In genomic region chr10:79793738-79794490, GRCm38 (mm10) we compare ENCODE assay signal across 8 mouse cellular contexts. TPM values are rescaled to one million over a fixed set of nuclear protein-coding genes. Genes with fewer than 3 reads are reported as not detected.
DNase-seq lines count a peak whose midpoint lies in the region; ATAC-seq and TF ChIP-seq lines count a peak whose summit lies in the region.

No protein-coding gene starts in this region.

- H3K36me3 ChIP-seq in kidney, adult 2 months (ENCODE audit: control insufficient read depth, insufficient read depth, low read length) = no peaks in the 10 kb centered on the region
- H3K36me3 ChIP-seq in embryonic facial prominence, embryonic 14.5 days (ENCODE audit: control insufficient read depth, insufficient read depth, low read length) = no peaks in the 10 kb centered on the region
- no peaks in the 10 kb centered on the region for H3K36me3 ChIP-seq in hindbrain, embryonic 16.5 days (ENCODE audit: control insufficient read depth, insufficient read depth, low read length)
- H3K36me3 ChIP-seq in liver, embryonic 13.5 days = no peaks in the 10 kb centered on the region

- H3K4me1 ChIP-seq in kidney, adult 2 months (ENCODE audit: control insufficient read depth, insufficient read depth, low read length) = peaks cover 18% of the 10 kb centered on the region; the same call in 1 of the 2 replicates
- H3K4me1 ChIP-seq in embryonic facial prominence, embryonic 14.5 days (ENCODE audit: control insufficient read depth, insufficient read depth, low read length) = peaks cover 14% of the 10 kb centered on the region
- peaks cover 29% of the 10 kb centered on the region for H3K4me1 ChIP-seq in hindbrain, embryonic 16.5 days (ENCODE audit: control insufficient read depth, insufficient read depth, low read depth, low read length)
- peaks cover 52% of the 10 kb centered on the region for H3K4me1 ChIP-seq in liver, embryonic 13.5 days (replicated peaks)

- H3K4me2 ChIP-seq in embryonic facial prominence, embryonic 14.5 days (ENCODE audit: low read depth, low read length) = peak overlapping the region; percentile 89
- H3K4me2 ChIP-seq in hindbrain, embryonic 16.5 days (ENCODE audit: low read length) = peak overlapping the region; percentile 79
- peak overlapping the region; percentile 90 for H3K4me2 ChIP-seq in liver, embryonic 13.5 days

- no peak for TF ChIP-seq POLR2A in kidney, adult 2 months (IDR thresholded peaks at IDR 0.05; ENCODE audit: low read depth, low read length)

- H3K27me3 ChIP-seq in kidney, adult 2 months (replicated peaks; ENCODE audit: control insufficient read depth, insufficient read depth, low read length) = no peaks in the 10 kb centered on the region
- no peaks in the 10 kb centered on the region for H3K27me3 ChIP-seq in embryonic facial prominence, embryonic 14.5 days (replicated peaks; ENCODE audit: control insufficient read depth, insufficient read depth, low read length)
- no peaks in the 10 kb centered on the region for H3K27me3 ChIP-seq in hindbrain, embryonic 16.5 days (replicated peaks; ENCODE audit: control insufficient read depth, insufficient read depth, low read length)
- H3K27me3 ChIP-seq in liver, embryonic 13.5 days = peaks cover 16% of the 10 kb centered on the region

- H3K9me3 ChIP-seq in embryonic facial prominence, embryonic 14.5 days (ENCODE audit: control insufficient read depth, low read length) = no peaks in the 10 kb centered on the region
- no peaks in the 10 kb centered on the region for H3K9me3 ChIP-seq in hindbrain, embryonic 16.5 days (ENCODE audit: control insufficient read depth, low read length)
- H3K9me3 ChIP-seq in liver, embryonic 13.5 days (replicated peaks) = no peaks in the 10 kb centered on the region

- peak overlapping the region; percentile 76 for H3K27ac ChIP-seq in kidney, adult 2 months (ENCODE audit: insufficient read depth, low read depth, low read length)
- H3K27ac ChIP-seq in embryonic facial prominence, embryonic 14.5 days (replicated peaks; ENCODE audit: low read depth, low read length) = peak overlapping the region; percentile 84
- H3K27ac ChIP-seq in hindbrain, embryonic 16.5 days (ENCODE audit: low read depth, low read length) = peak overlapping the region; percentile 89
- H3K27ac ChIP-seq in liver, embryonic 13.5 days = peak overlapping the region; percentile 39; the same call in 1 of the 2 replicates

- TF ChIP-seq CTCF in kidney, adult 2 months (conservative IDR thresholded peaks at IDR 0.05; ENCODE audit: insufficient read depth, insufficient read length, low read depth, low read length) = no peak

- DNase-seq in kidney, adult 2 months = peak; percentile 61
- DNase-seq in kidney, postnatal 14 days = no peak
- peak; percentile 62 for DNase-seq in MN1 (ENCODE audit: low spot score)
- no peak for DNase-seq in embryonic facial prominence, embryonic 14.5 days (ENCODE audit: low spot score)
- DNase-seq in liver, embryonic 13.5 days = no peak
- peak; percentile 75 for DNase-seq in right cerebral cortex, adult 2 months (ENCODE audit: low spot score in 2 of 2)
- no peak for DNase-seq in gastrocnemius, postnatal 14 days

- 4% methylated on average over 38 of the region's 38 CpGs for WGBS in kidney, adult 2 months
- WGBS in embryonic facial prominence, embryonic 14.5 days = 1% methylated on average over 21 of the region's 38 CpGs
- under 1% methylated on average over 32 of the region's 38 CpGs for WGBS in hindbrain, embryonic 16.5 days
- WGBS in liver, embryonic 13.5 days (ENCODE audit: insufficient replicate concordance) = 9% methylated on average over 36 of the region's 38 CpGs

- intact Hi-C loops in gastrocnemius, postnatal 14 days (cut with DNase I; ENCODE audit: low total_unique reads) = no loop called here

- ATAC-seq in embryonic facial prominence, embryonic 14.5 days (ENCODE audit: low read depth) = peak; percentile 34
- peak; percentile 13 for ATAC-seq in hindbrain, embryonic 16.5 days
- 0 out of 2 replicates have a peak, but pooled peaks have one; percentile 4 for ATAC-seq in liver, embryonic 13.5 days (ENCODE audit: low read depth)

- peak overlapping the region; percentile 94 for H3K9ac ChIP-seq in embryonic facial prominence, embryonic 14.5 days (ENCODE audit: low read depth, low read length)
- peak overlapping the region; percentile 99 for H3K9ac ChIP-seq in hindbrain, embryonic 16.5 days (ENCODE audit: low read depth, low read length)
- peak overlapping the region; percentile 73 for H3K9ac ChIP-seq in liver, embryonic 13.5 days

- H3K4me3 ChIP-seq in kidney, adult 2 months (ENCODE audit: insufficient read depth, low read depth, low read length) = peak overlapping the region; percentile 53
- H3K4me3 ChIP-seq in embryonic facial prominence, embryonic 14.5 days (ENCODE audit: low read depth, low read length) = peak overlapping the region; percentile 94
- H3K4me3 ChIP-seq in hindbrain, embryonic 16.5 days (ENCODE audit: low read length) = peak overlapping the region; percentile 88
- peak overlapping the region; percentile 69 for H3K4me3 ChIP-seq in liver, embryonic 13.5 days (replicated peaks)

RNA-seq across cellular contexts. Expression of gene Palm, which starts 0.5 kb away (rescaled TPM):
- 110 and 121 TPM in 2 replicates for polyA plus RNA-seq in kidney, adult 2 months (2012; rRNA removed)
- polyA plus RNA-seq in embryonic facial prominence, embryonic 14.5 days (2014; fragmentation: Nextera tagmentation; extraction: Ambion mirVana) = 62.5 and 75.4 TPM in 2 replicates
- 297 and 309 TPM in 2 replicates for polyA plus RNA-seq in hindbrain, embryonic 16.5 days (2015; fragmentation: Nextera tagmentation; extraction: Ambion mirVana)
- 7.1 and 7.4 TPM in 2 replicates for polyA plus RNA-seq in liver, embryonic 13.5 days (2015; fragmentation: Nextera tagmentation; extraction: Ambion mirVana)
- total RNA-seq in gastrocnemius, postnatal 14 days (2021) = 10 to 100 TPM; 25.7 to 33.5 TPM

RNA-seq across cellular contexts. Expression of gene Prss57, which starts 3.2 kb away (rescaled TPM):
- 0.03 and 0.08 TPM in 2 replicates for polyA plus RNA-seq in kidney, adult 2 months (2012; rRNA removed)
- polyA plus RNA-seq in embryonic facial prominence, embryonic 14.5 days (2014; fragmentation: Nextera tagmentation; extraction: Ambion mirVana) = 0.16 TPM in 1 of 2 replicates, not detected in the other
- polyA plus RNA-seq in hindbrain, embryonic 16.5 days (2015; fragmentation: Nextera tagmentation; extraction: Ambion mirVana) = 0.31 TPM in 1 of 2 replicates, not detected in the other
- 2.6 and 3.2 TPM in 2 replicates for polyA plus RNA-seq in liver, embryonic 13.5 days (2015; fragmentation: Nextera tagmentation; extraction: Ambion mirVana)
- not detected for total RNA-seq in gastrocnemius, postnatal 14 days (2021)

RNA-seq across cellular contexts. Expression of gene Fstl3, which starts 16.8 kb away (rescaled TPM):
- 17.0 and 24.1 TPM in 2 replicates for polyA plus RNA-seq in kidney, adult 2 months (2012; rRNA removed)
- 8.3 and 10.7 TPM in 2 replicates for polyA plus RNA-seq in embryonic facial prominence, embryonic 14.5 days (2014; fragmentation: Nextera tagmentation; extraction: Ambion mirVana)
- polyA plus RNA-seq in hindbrain, embryonic 16.5 days (2015; fragmentation: Nextera tagmentation; extraction: Ambion mirVana) = 2.6 and 3.0 TPM in 2 replicates
- 0.58 and 0.68 TPM in 2 replicates for polyA plus RNA-seq in liver, embryonic 13.5 days (2015; fragmentation: Nextera tagmentation; extraction: Ambion mirVana)
- total RNA-seq in gastrocnemius, postnatal 14 days (2021) = 1 to 10 TPM; 1.3 to 2.2 TPM

RNA-seq across cellular contexts. Expression of gene Misp, which starts 26.9 kb away (rescaled TPM):
- polyA plus RNA-seq in kidney, adult 2 months (2012; rRNA removed) = 17.9 and 19.9 TPM in 2 replicates
- polyA plus RNA-seq in embryonic facial prominence, embryonic 14.5 days (2014; fragmentation: Nextera tagmentation; extraction: Ambion mirVana) = 2.3 and 3.9 TPM in 2 replicates
- polyA plus RNA-seq in hindbrain, embryonic 16.5 days (2015; fragmentation: Nextera tagmentation; extraction: Ambion mirVana) = 0.46 and 0.59 TPM in 2 replicates
- 0.25 and 0.75 TPM in 2 replicates for polyA plus RNA-seq in liver, embryonic 13.5 days (2015; fragmentation: Nextera tagmentation; extraction: Ambion mirVana)
- total RNA-seq in gastrocnemius, postnatal 14 days (2021) = under 1 TPM in 1 of 2 experiments, not detected in 1; 0.35 TPM

RNA-seq across cellular contexts. Expression of gene Rnf126, which starts 27.2 kb away (rescaled TPM):
- 90.2 and 122 TPM in 2 replicates for polyA plus RNA-seq in kidney, adult 2 months (2012; rRNA removed)
- polyA plus RNA-seq in embryonic facial prominence, embryonic 14.5 days (2014; fragmentation: Nextera tagmentation; extraction: Ambion mirVana) = 77.5 and 78.9 TPM in 2 replicates
- 74.2 and 101 TPM in 2 replicates for polyA plus RNA-seq in hindbrain, embryonic 16.5 days (2015; fragmentation: Nextera tagmentation; extraction: Ambion mirVana)
- 43.7 and 48.5 TPM in 2 replicates for polyA plus RNA-seq in liver, embryonic 13.5 days (2015; fragmentation: Nextera tagmentation; extraction: Ambion mirVana)
- 10 to 100 TPM; 25.9 to 30.6 TPM for total RNA-seq in gastrocnemius, postnatal 14 days (2021)

Comparison
In these comparisons a context has a peak if more than half of its experiments do, and no peak if none do; other contexts are left out.
1. DNase-seq: peak in kidney, adult 2 months (single experiment), MN1 (single experiment) and right cerebral cortex, adult 2 months (2 of 2); none in kidney, postnatal 14 days (single experiment), embryonic facial prominence, embryonic 14.5 days (single experiment), liver, embryonic 13.5 days (single experiment) and gastrocnemius, postnatal 14 days (single experiment).
2. H3K27ac ChIP-seq: peak in every context shown above with its lines; median percentile 89 in hindbrain, embryonic 16.5 days; 84 in embryonic facial prominence, embryonic 14.5 days; 76 in kidney, adult 2 months; 39 in liver, embryonic 13.5 days.
3. Peak in every context shown above with its lines, with median percentiles within 50 percentile points of each other: H3K4me3 ChIP-seq, ATAC-seq, H3K4me2 ChIP-seq and H3K9ac ChIP-seq.